Mouse (Mus musculus) lung, embryonic 14.5 days (tissue): ENCODE measurements around the gene Slit1. TPM values are rescaled to one million over a fixed set of nuclear protein-coding genes. Genes with fewer than 3 reads are reported as not detected.

ENCODE experiments used
- ATAC-seq: fragments of 200-750 bp; cut with Nextera tagmentation; 2 replicates; pipeline ENCODE4 v1.8.0; 2017; ENCODE audit warnings: mild to moderate bottlenecking, moderate TSS enrichment, moderate library complexity; ENCODE audit not compliant: insufficient read depth
- DNase-seq: peaks from one replicate; pipeline ENCODE4 v3.0.0-alpha.2; 2015
- H3K27ac ChIP-seq: fragments of 300-500 bp; sonication (generic); 2 replicates; pipeline ENCODE4 v1.5.1; 2014; ENCODE audit warnings: low read depth, mild to moderate bottlenecking, moderate library complexity
- H3K27me3 ChIP-seq: fragments of 300-500 bp; sonication (generic); 2 replicates; pipeline ENCODE4 v1.6.1; 2014; ENCODE audit warnings: low read length, control low read depth; ENCODE audit not compliant: insufficient read depth
- H3K36me3 ChIP-seq: fragments of 300-500 bp; sonication (generic); 2 replicates; pipeline ENCODE4 v1.6.1; 2014; ENCODE audit warnings: control low read depth; ENCODE audit not compliant: insufficient read depth
- H3K4me1 ChIP-seq: fragments of 300-500 bp; sonication (generic); 2 replicates; pipeline ENCODE4 v1.6.1; 2014; ENCODE audit warnings: antibody characterized with exemption, control low read depth; ENCODE audit not compliant: insufficient read depth
- H3K4me2 ChIP-seq: fragments of 300-500 bp; sonication (generic); 2 replicates; pipeline ENCODE4 v1.6.1; 2014; ENCODE audit warnings: mild to moderate bottlenecking
- H3K4me3 ChIP-seq: fragments of 300-500 bp; sonication (generic); 2 replicates; pipeline ENCODE4 v1.5.1; 2014; ENCODE audit warnings: low read depth, low read length
- H3K9ac ChIP-seq: fragments of 300-500 bp; sonication (generic); 2 replicates; pipeline ENCODE4 v1.6.1; 2014
- H3K9me3 ChIP-seq: fragments of 300-500 bp; sonication (generic); 2 replicates; pipeline ENCODE4 v1.6.1; 2016; ENCODE audit warnings: low read depth, low read length, control low read depth
- CTCF ChIP-seq: IDR thresholded peaks from 2 replicates; pipeline ENCODE4 v1.5.1; 2016; ENCODE audit warnings: antibody characterized with exemption, low read depth
- WGBS: fragments of 180-500 bp; shearing (Covaris S2); extraction: QIAGEN DNeasy Blood & Tissue Kit; methylation state at CpG from one replicate; pipeline ENCODE4 v1.1.7; 2014; 5-methylcytosine and 5-hydroxymethylcytosine counted together
- polyA plus RNA-seq: library from polyadenylated mRNA; unstranded; fragments of >200 nt; fragmentation: Nextera tagmentation; extraction: Ambion mirVana; gene quantifications from 2 replicates; pipeline ENCODE4 v1.2.1, GENCODE M21; 2014

Slit1 gene
- polyA plus RNA-seq, 1 experiment from 2014 or later = 0.24 TPM

DNA sequence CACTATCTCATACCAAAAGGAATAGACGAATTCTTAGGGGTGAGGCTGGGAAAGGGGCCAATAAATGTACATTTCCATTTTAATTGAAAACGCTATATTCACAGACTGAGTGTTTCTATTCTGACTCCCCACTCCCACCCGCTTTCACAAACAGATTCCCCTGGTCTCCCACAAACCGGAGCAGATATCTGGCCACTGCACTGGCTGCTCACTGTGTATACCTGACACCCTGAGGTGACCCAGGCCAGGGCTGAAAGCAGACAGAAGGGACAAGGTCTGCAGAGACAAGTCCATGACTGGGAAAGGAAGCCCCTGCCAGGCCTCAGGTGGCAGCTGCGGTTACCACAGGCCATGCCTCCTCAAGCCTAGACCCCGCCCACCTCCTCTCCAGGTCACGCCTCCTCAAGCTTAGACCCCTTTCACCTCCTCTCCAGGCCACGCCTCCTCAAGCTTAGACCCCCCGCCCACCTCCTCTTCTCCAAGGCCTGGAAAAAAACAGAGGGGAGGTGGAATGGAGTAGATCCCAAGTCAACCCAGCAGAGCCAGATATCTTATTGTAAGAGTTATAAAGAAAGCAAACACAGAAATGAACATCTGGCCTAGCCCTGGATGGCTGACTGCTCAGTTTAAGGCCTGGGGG is 18.5 kb downstream of the Slit1 start:
- no peaks in the 10 kb centered on the region for H3K9me3 ChIP-seq
- no peaks in the 10 kb centered on the region for H3K4me1 ChIP-seq
- H3K4me3 ChIP-seq = no peak overlapping the region
- H3K9ac ChIP-seq = no peak overlapping the region
- no peak overlapping the region for H3K4me2 ChIP-seq
- no peaks in the 10 kb centered on the region for H3K36me3 ChIP-seq
- WGBS = 26% methylated on average over 9 of the region's 9 CpGs
- no peaks in the 10 kb centered on the region for H3K27me3 ChIP-seq
- no peak for ATAC-seq
- no peak for TF ChIP-seq CTCF
- peak; percentile 30 for DNase-seq
- no peak overlapping the region for H3K27ac ChIP-seq

GRCm38 (mm10) chr19:41723337-41723736 is 20.1 kb downstream of the Slit1 start:
- Histone ChIP-seq H3K4me3 (no peak overlapping the region), H3K27me3 (no peaks in the 10 kb centered on the region), H3K4me2 (no peak overlapping the region), H3K4me1 (no peaks in the 10 kb centered on the region), H3K9ac (no peak overlapping the region), H3K27ac (no peak overlapping the region), H3K36me3 (no peaks in the 10 kb centered on the region), H3K9me3 (no peaks in the 10 kb centered on the region)
- DNase-seq = no peak
- no peak for ATAC-seq
- 7% methylated on average over 2 of the region's 2 CpGs for WGBS
- no peak for TF ChIP-seq CTCF

- H3K4me1 ChIP-seq = peaks cover 5% of the 10 kb centered on the region
- no peak overlapping the region for H3K9ac ChIP-seq
- no peak for ATAC-seq
These were observed 24.0 kb downstream of the Slit1 start for GRCm38 (mm10) chr19:41719436-41719835.

DNA sequence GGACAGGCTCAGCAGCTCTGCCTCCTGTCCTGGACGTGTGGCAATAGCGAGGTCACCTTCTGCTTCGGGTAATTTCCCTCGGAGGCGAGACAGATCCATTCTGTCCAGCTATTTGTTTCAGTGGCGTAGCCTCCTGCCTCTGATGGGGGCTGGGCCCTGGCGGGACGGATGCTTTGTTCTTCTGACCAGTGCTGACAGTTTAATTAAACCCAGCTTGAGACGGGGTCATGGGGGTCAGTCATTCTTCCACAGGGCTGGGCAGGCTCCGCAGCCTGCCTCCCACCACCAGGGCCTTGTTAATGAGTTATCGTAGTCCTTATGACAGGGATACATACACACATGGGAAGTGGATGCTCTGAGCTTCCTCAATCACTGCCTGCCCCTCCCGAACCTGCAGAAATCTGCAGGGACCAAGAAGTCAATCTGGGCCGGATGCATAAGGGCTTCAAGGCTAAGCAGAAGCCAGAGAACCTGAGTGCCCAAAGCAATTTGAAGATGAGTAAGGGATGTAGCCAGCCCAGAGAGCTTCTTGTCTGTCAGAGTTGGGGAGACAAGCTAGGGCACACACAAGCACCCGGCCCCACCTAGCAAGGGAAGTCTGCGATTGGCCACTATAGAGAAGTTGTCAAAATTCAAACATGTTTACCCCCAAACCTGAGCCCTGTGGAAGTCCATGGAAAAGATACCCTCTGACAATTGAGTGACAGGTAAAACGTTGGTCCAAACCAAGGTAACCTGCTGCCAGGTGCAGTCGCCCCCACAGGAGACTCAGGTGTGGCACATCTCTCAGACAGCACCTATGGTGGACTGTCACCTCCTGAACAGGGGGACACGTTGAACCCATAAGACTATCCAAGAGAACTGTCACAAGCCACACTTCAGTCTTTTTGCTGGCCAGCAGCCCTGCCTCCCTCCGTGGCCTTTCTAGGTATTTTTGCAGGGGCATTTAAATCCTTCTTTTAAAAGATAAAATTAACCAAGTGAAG is 26.9 kb downstream of the Slit1 start:
- ATAC-seq (peak; percentile 38; the same call in 1 of the 2 replicates), DNase-seq (peak; percentile 54)
- no peak overlapping the region for H3K4me3 ChIP-seq
- H3K9me3 ChIP-seq = no peaks in the 10 kb centered on the region
- H3K27ac ChIP-seq = no peak overlapping the region
- WGBS = 21% methylated on average over 19 of the region's 19 CpGs
- H3K9ac ChIP-seq = no peak overlapping the region
- TF ChIP-seq CTCF = no peak
- H3K27me3 ChIP-seq = no peaks in the 10 kb centered on the region
- peaks cover 5% of the 10 kb centered on the region for H3K4me1 ChIP-seq
- H3K4me2 ChIP-seq = no peak overlapping the region
- no peaks in the 10 kb centered on the region for H3K36me3 ChIP-seq

More at GRCm38 (mm10) chr19:41719436-41719835, 24.0 kb downstream of the Slit1 start:
- Histone ChIP-seq H3K27me3 (no peaks in the 10 kb centered on the region), H3K4me3 (no peak overlapping the region), H3K9me3 (no peaks in the 10 kb centered on the region), H3K36me3 (no peaks in the 10 kb centered on the region), H3K27ac (no peak overlapping the region), H3K4me2 (no peak overlapping the region)
- no peak for TF ChIP-seq CTCF
- WGBS = 64% methylated on average over 8 of the region's 8 CpGs
- no peak for DNase-seq

GRCm38 (mm10) chr19:41714431-41714917 is 29.0 kb downstream of the Slit1 start:
- 71% methylated on average over 9 of the region's 9 CpGs for WGBS
- Histone ChIP-seq H3K4me2 (no peak overlapping the region), H3K27me3 (no peaks in the 10 kb centered on the region), H3K36me3 (no peaks in the 10 kb centered on the region), H3K4me1 (peaks cover 5% of the 10 kb centered on the region), H3K9ac (no peak overlapping the region), H3K9me3 (no peaks in the 10 kb centered on the region), H3K4me3 (no peak overlapping the region), H3K27ac (no peak overlapping the region)
- DNase-seq = no peak
- no peak for ATAC-seq
- TF ChIP-seq CTCF = no peak

- whole genome bisulfite sequencing = 81% methylated on average over 8 of the region's 8 CpGs
- no peak overlapping the region for H3K9ac ChIP-seq
- H3K27me3 ChIP-seq = no peaks in the 10 kb centered on the region
- H3K4me3 ChIP-seq = no peak overlapping the region
- TF ChIP-seq CTCF = no peak
- no peaks in the 10 kb centered on the region for H3K9me3 ChIP-seq
- ATAC-seq (no peak), DNase-seq (no peak)
- H3K36me3 ChIP-seq = no peaks in the 10 kb centered on the region
- H3K4me1 ChIP-seq = peaks cover 6% of the 10 kb centered on the region
- no peak overlapping the region for H3K4me2 ChIP-seq
- no peak overlapping the region for H3K27ac ChIP-seq
These were observed 30.6 kb downstream of the Slit1 start for GRCm38 (mm10) chr19:41712829-41713228.

- Histone ChIP-seq H3K27me3 (no peaks in the 10 kb centered on the region), H3K9me3 (no peaks in the 10 kb centered on the region), H3K27ac (no peak overlapping the region), H3K4me2 (no peak overlapping the region), H3K4me1 (peaks cover 10% of the 10 kb centered on the region), H3K9ac (no peak overlapping the region), H3K4me3 (no peak overlapping the region), H3K36me3 (no peaks in the 10 kb centered on the region)
- DNase-seq (no peak), ATAC-seq (no peak)
- WGBS = 81% methylated on average over 9 of the region's 9 CpGs
- no peak for TF ChIP-seq CTCF
These were observed 31.8 kb downstream of the Slit1 start for GRCm38 (mm10) chr19:41711665-41712064.
